Mouse (Mus musculus) forebrain, embryonic 11.5 days (tissue): ENCODE data around the gene Ripk3. TPM values are rescaled to one million over a fixed set of nuclear protein-coding genes. Genes with fewer than 3 reads are reported as not detected.

Experiments
- ATAC-seq: fragments of 200-750 bp; cut with Nextera tagmentation; replicated peaks from 2 replicates; pipeline ENCODE4 v1.8.0; 2017; ENCODE audit warnings: moderate TSS enrichment; ENCODE audit not compliant: low FRiP score
- DNase-seq: peaks from one replicate; pipeline ENCODE4 v3.0.0-alpha.2; 2017; ENCODE audit warnings: low spot score
- H3K27ac ChIP-seq: fragments of 300-500 bp; sonication (generic); 2 replicates; pipeline ENCODE4 v1.5.1; 2014; ENCODE audit warnings: low read depth, low read length
- H3K27me3 ChIP-seq: fragments of 300-500 bp; sonication (generic); 2 replicates; pipeline ENCODE4 v1.6.1; 2014; ENCODE audit warnings: mild to moderate bottlenecking, low read length, mixed read lengths; ENCODE audit not compliant: control insufficient read depth, insufficient read depth
- H3K36me3 ChIP-seq: fragments of 300-500 bp; sonication (generic); 2 replicates; pipeline ENCODE4 v1.6.1; 2014; ENCODE audit warnings: mild to moderate bottlenecking, low read length, moderate library complexity, mixed read lengths; ENCODE audit not compliant: control insufficient read depth, insufficient read depth
- H3K4me1 ChIP-seq: fragments of 300-500 bp; sonication (generic); replicated peaks from 2 replicates; pipeline ENCODE4 v1.6.1; 2014; ENCODE audit warnings: low read length, mixed read lengths; ENCODE audit not compliant: control insufficient read depth, insufficient read depth
- H3K4me2 ChIP-seq: fragments of 300-500 bp; sonication (generic); 2 replicates; pipeline ENCODE4 v1.6.1; 2014; ENCODE audit warnings: low read depth, mild to moderate bottlenecking, low read length, moderate library complexity, mixed read lengths; ENCODE audit not compliant: severe bottlenecking
- H3K4me3 ChIP-seq: fragments of 300-500 bp; sonication (generic); 2 replicates; pipeline ENCODE4 v1.5.1; 2014; ENCODE audit warnings: low read depth, low read length
- H3K9ac ChIP-seq: fragments of 300-500 bp; sonication (generic); 2 replicates; pipeline ENCODE4 v1.6.1; 2014; ENCODE audit warnings: low read length
- H3K9me3 ChIP-seq: fragments of 300-500 bp; sonication (generic); 2 replicates; pipeline ENCODE4 v1.6.1; 2016; ENCODE audit warnings: low read length, mixed read lengths; ENCODE audit not compliant: control insufficient read depth
- WGBS: fragments of 180-500 bp; shearing (Covaris S2); extraction: QIAGEN DNeasy Blood & Tissue Kit; methylation state at CpG from one replicate; pipeline ENCODE4 v1.1.7; 2014; 5-methylcytosine and 5-hydroxymethylcytosine counted together
- polyA plus RNA-seq: library from polyadenylated mRNA; unstranded; fragments of >200 nt; fragmentation: Nextera tagmentation; extraction: Ambion mirVana; gene quantifications from 2 replicates; pipeline ENCODE4 v1.2.1, GENCODE M21; 2014

Gene Ripk3
- polyA plus RNA-seq, 1 experiment from 2014 or later: 6.6 TPM

DNA sequence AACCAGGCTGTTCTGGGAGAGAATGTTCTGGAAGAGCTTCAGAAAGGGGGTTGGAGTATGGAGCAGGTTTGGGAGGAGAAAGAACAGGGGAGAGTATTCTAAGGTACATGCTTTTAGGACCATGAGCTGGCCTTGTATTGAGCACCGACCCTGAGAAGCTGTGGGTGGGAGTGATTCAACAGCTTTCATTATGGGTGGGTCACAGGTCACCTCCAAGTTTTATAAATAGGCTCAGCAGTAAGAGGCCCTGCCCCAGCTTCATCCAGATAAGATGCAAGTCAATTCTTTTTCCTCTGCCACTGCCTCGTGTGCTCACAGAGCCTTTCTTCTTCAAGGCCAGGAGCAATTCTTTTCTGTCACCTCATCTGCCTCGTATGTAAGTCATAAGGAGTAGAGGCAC is 11.5 kb downstream of the Ripk3 start:
- peaks cover 4% of the 10 kb centered on the region; the same call in 1 of the 2 replicates for H3K27me3 ChIP-seq
- DNase-seq: no peak
- no peak overlapping the region for H3K9ac ChIP-seq
- H3K9me3 ChIP-seq: no peaks in the 10 kb centered on the region
- no peak overlapping the region for H3K4me2 ChIP-seq
- no peak overlapping the region for H3K27ac ChIP-seq
- H3K4me1 ChIP-seq: no peaks in the 10 kb centered on the region
- 61% methylated on average over 3 of the region's 3 CpGs for WGBS
- no peak overlapping the region for H3K4me3 ChIP-seq
- no peak for ATAC-seq
- H3K36me3 ChIP-seq: no peaks in the 10 kb centered on the region

DNA sequence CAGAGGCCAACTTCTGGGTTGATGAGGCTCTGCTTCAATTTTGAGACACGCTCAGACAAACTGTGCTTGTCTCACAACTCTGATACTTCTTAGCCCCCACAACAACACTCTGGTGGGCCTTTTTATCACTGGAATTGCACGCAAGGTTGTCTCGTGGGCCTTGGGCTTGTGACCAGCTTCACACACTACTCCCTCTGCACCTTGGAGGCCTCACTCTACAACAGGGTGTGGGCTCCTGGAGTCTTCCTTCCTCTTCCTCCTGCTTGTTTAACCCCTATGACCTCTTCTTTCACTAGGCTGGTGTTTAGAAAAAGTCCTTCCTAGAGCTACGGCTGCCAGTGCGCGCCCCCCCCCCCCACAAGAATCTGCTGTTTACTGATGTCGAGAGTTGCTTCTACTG is 12.0 kb downstream of the Ripk3 start:
- peaks cover under 1% of the 10 kb centered on the region; the same call in 1 of the 2 replicates for H3K27me3 ChIP-seq
- WGBS: 80% methylated on average over 7 of the region's 7 CpGs
- no peaks in the 10 kb centered on the region for H3K9me3 ChIP-seq

DNA sequence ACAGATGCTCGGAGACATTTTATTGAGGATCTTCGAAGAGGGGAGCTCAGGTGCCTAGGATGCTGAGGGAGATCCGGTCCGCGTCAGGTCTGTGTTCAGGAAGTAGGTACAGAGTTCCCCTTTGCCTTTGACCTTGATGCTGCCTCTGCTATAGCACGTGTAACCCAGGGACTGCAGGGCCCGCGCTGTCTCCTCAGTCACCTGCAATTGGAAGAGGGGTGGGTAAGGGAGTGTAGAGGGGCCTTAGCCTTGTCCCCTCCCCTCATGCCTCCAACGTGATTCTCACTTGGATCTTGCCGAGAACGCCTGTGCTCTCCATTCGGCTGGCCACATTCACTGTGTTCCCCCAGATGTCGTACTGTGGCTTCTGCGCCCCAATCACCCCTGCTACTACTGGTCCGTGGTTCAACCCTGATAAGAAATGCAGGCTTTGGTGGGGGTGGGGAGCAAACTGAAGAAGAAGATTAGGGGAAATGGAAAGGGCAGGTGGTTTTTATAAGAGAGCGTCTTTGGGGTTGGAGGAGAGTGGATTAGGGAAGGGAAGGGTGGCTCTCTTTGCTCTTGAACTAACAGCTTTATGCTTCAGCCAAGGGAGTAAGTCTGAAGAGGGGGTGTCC is 19.5 kb downstream of the Ripk3 start:
- Histone ChIP-seq H3K36me3 (no peaks in the 10 kb centered on the region), H3K9ac (no peak overlapping the region), H3K9me3 (no peaks in the 10 kb centered on the region), H3K4me3 (no peak overlapping the region), H3K27me3 (peaks cover 29% of the 10 kb centered on the region), H3K27ac (no peak overlapping the region), H3K4me2 (no peak overlapping the region), H3K4me1 (no peaks in the 10 kb centered on the region; the same call in 1 of the 2 replicates)
- no peak for DNase-seq
- ATAC-seq: no peak
- 79% methylated on average over 16 of the region's 16 CpGs for WGBS

More for the DNA sequence above, 12.0 kb downstream of the Ripk3 start:
- DNase-seq: no peak
- no peak overlapping the region for H3K9ac ChIP-seq
- no peak for ATAC-seq
- H3K27ac ChIP-seq: no peak overlapping the region
- H3K4me3 ChIP-seq: no peak overlapping the region
- H3K36me3 ChIP-seq: no peaks in the 10 kb centered on the region
- H3K4me1 ChIP-seq: no peaks in the 10 kb centered on the region
- H3K4me2 ChIP-seq: no peak overlapping the region

DNA sequence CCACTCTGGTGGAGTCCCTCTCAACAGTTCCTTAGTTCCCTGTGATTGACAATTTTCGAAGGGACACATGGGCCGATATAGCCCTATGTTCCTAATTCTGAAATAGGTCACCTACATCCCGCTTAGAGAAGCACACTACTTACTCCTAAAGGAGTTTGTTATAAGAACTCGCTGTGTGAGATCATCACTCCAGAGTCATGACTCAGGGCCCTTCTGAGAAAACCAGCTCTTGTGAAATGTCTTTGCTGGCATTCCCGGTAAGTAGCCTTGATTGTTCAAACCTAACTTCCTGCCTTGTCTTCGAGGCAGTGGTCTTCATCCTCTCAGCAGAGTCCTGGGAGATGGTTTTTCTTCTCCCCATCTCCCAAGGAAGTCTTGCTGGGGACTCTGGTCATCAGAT is 20.1 kb downstream of the Ripk3 start:
- Histone ChIP-seq H3K4me1 (no peaks in the 10 kb centered on the region; the same call in 1 of the 2 replicates), H3K27ac (no peak overlapping the region), H3K4me2 (no peak overlapping the region), H3K9ac (no peak overlapping the region), H3K9me3 (no peaks in the 10 kb centered on the region), H3K4me3 (no peak overlapping the region), H3K27me3 (peaks cover 35% of the 10 kb centered on the region), H3K36me3 (no peaks in the 10 kb centered on the region)
- 85% methylated on average over 6 of the region's 6 CpGs for WGBS
- ATAC-seq (no peak), DNase-seq (no peak)

DNA sequence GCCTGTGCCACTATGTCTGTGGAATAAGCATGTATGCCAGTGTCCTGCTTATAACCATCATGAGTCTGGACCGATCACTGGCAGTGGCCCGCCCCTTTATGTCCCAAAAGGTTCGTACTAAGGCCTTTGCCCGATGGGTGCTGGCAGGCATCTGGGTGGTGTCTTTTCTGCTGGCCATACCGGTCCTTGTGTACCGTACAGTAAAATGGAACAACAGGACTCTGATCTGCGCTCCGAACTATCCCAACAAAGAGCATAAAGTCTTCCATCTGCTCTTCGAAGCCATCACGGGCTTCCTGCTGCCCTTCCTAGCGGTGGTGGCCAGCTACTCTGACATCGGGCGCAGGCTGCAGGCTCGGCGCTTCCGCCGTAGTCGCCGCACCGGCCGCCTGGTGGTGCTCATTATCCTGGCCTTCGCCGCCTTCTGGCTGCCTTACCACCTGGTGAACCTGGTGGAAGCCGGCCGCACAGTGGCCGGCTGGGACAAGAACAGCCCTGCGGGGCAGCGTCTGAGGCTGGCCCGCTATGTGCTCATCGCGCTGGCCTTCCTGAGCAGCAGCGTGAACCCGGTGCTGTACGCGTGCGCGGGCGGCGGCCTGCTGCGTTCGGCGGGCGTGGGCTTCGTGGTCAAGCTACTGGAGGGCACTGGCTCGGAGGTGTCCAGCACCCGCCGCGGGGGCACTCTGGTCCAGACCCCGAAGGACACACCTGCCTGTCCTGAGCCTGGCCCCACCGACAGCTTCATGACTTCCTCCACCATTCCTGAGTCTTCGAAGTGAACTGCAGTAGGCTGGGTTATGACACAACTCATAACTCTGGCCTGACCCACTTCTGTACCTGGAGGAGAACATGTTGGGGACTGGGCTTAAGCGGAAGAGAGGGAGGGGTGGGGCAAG is 20.9 kb downstream of the Ripk3 start:
- DNase-seq (peak; percentile 76), ATAC-seq (peak; percentile 53; the same call in 1 of the 2 replicates)
- Histone ChIP-seq H3K27me3 (peaks cover 43% of the 10 kb centered on the region), H3K4me1 (no peaks in the 10 kb centered on the region; the same call in 1 of the 2 replicates), H3K27ac (no peak overlapping the region), H3K9me3 (no peaks in the 10 kb centered on the region), H3K4me2 (peak overlapping the region; percentile 75), H3K9ac (peak overlapping the region; percentile 55), H3K36me3 (no peaks in the 10 kb centered on the region), H3K4me3 (peak overlapping the region; percentile 36)
- 12% methylated on average over 52 of the region's 52 CpGs for WGBS

DNA sequence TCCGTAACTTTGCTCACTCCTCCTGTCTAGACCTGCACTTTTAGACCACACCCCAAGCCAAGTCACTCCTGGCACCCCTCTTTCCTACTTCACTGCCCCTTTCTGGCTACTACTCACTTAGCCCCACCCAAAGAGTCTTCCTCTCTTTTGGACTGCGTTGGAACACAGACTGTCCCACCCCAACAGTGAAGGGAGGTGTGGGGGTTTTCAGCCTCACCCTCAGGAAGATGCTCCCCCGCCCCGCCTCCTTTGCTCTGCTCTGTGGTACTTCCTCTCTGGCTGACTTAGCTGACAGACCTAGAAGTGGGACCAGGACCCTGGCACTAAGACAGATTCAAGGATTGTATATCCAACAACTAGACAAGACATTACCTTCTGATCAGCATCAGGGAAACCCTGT is 23.0 kb downstream of the Ripk3 start, which contains the start of gene Ltb4r1:
Gene Ltb4r1 (plus strand): TSS at position 267 of the 400 bp plus-strand sequence.
- WGBS: 82% methylated on average over 4 of the region's 4 CpGs
- H3K36me3 ChIP-seq: no peaks in the 10 kb centered on the region
- H3K27me3 ChIP-seq: peaks cover 62% of the 10 kb centered on the region
- H3K27ac ChIP-seq: no peak within 1 kb of the TSS
- ATAC-seq (no peak), DNase-seq (no peak)
- H3K4me2 ChIP-seq: no peak within 1 kb of the TSS
- H3K4me3 ChIP-seq: no peak within 1 kb of the TSS
- H3K4me1 ChIP-seq: peaks cover 6% of the 10 kb centered on the region
- no peak within 1 kb of the TSS for H3K9ac ChIP-seq
- no peaks in the 10 kb centered on the region for H3K9me3 ChIP-seq

DNA sequence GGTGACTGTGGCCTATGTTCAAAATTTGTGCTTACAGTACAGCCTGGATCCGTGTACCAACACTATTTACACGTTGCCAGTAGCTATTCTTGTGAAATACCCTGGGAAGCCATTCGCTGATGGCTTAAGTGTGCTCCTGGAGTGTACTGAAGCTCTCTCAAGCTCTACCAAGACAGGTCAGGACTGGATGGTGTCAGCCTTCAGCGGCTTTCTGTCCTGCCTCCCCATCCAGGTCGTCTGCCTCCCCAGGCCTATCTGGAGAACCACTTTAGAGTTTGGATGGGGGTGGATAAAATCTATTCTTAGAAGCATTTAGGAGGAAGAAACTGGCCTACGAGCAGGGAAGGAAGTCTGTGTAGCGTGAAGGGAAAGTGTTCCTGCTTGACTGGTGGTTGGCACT is 25.5 kb downstream of the Ripk3 start:
- Histone ChIP-seq H3K4me2 (no peak overlapping the region; the same call in 1 of the 2 replicates), H3K4me3 (no peak overlapping the region)

DNA sequence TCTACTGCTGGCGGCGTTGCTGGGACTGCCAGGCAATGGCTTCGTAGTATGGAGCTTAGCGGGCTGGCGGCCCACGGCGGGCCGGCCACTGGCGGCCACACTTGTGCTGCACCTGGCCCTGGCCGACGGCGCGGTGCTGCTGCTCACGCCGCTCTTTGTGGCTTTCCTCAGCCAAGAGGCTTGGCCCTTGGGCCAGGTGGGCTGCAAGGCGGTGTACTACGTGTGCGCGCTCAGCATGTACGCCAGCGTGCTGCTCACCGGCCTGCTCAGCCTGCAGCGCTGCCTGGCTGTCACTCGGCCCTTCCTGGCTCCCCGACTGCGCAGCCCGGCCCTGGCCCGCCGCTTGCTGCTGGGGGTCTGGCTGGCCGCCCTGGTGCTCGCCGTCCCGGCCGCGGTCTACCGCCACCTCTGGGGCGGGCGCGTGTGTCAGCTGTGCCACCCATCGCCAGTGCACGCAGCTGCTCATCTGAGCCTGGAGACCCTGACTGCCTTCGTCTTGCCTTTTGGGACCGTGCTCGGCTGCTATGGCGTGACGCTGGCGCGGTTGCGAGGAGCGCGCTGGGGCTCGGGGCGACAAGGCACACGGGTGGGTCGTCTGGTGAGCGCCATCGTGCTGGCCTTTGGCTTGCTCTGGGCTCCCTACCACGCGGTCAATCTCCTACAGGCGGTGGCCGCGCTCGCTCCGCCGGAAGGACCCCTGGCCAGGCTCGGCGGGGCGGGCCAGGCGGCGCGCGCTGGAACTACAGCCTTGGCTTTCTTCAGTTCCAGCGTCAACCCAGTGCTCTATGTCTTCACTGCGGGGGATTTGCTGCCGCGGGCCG is 26.5 kb downstream of the Ripk3 start:
- Histone ChIP-seq H3K36me3 (no peaks in the 10 kb centered on the region), H3K27ac (no peak overlapping the region), H3K9me3 (no peaks in the 10 kb centered on the region), H3K4me1 (peaks cover 6% of the 10 kb centered on the region; the same call in 1 of the 2 replicates), H3K4me2 (peak overlapping the region; percentile 93), H3K9ac (peak overlapping the region; percentile 65), H3K27me3 (peaks cover 48% of the 10 kb centered on the region), H3K4me3 (peak overlapping the region; percentile 47)
- ATAC-seq (peak; percentile 51), DNase-seq (peak; percentile 79)
- under 1% methylated on average over 77 of the region's 77 CpGs for WGBS

More for the DNA sequence above, 25.5 kb downstream of the Ripk3 start:
- Histone ChIP-seq H3K9ac (no peak overlapping the region), H3K27ac (no peak overlapping the region), H3K4me1 (peaks cover 6% of the 10 kb centered on the region), H3K27me3 (peaks cover 57% of the 10 kb centered on the region), H3K9me3 (no peaks in the 10 kb centered on the region), H3K36me3 (no peaks in the 10 kb centered on the region)
- ATAC-seq: no peak
- WGBS: 62% methylated on average over 7 of the region's 7 CpGs
- no peak for DNase-seq
